Mouse (Mus musculus): ENCODE results near the gene Agrp.

DNA sequence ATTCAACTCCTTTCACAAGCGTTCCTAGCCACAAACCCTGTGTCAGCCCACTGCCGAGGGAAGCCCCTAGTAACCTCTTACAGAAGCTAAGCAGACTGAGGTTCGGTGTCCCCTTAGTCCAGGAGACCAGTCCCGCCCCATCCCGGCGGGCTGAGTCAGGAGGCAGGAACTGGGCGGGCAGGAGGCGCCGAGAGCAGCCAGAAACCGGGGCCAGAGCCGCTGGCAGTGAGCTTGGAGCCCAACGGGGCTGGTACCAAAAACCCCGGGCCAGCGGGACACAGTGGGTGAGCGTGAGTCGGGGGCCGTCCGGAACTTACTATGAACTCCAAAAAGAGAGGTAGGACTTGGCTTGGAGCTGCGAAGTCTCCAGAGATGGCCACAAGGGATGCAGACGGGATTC lies 24.2 kb downstream of the Agrp start:
- TF ChIP-seq E2F4 (IDR thresholded peaks at IDR 0.05; ENCODE audit: borderline replicate concordance, low read depth, low read length) (no peak), TCF12 (IDR thresholded peaks at IDR 0.05; ENCODE audit: low read depth, low read length) (no peak), POLR2A (IDR thresholded peaks at IDR 0.05; ENCODE audit: control insufficient read depth in 1 of 2, insufficient read depth in 1 of 2, low read depth in 1 of 2, low read length in 2 of 2, poor library complexity in 1 of 2) (no peak), CTCF (IDR thresholded peaks at IDR 0.05 in 2 of 3, conservative IDR thresholded peaks at IDR 0.05 in 1 of 3; ENCODE audit: control insufficient read depth in 1 of 3, insufficient read depth in 1 of 3, low read depth in 2 of 3, low read length in 3 of 3, poor library complexity in 1 of 3, severe bottlenecking in 1 of 3) (no peak), RCOR1 (IDR thresholded peaks at IDR 0.05; ENCODE audit: low read depth, low read length) (no peak), EP300 (IDR thresholded peaks at IDR 0.05; ENCODE audit: low read depth in 1 of 2, low read length in 2 of 2) (no peak), MYC (IDR thresholded peaks at IDR 0.05; ENCODE audit: low read depth, low read length) (no peak), ZMIZ1 (IDR thresholded peaks at IDR 0.05; ENCODE audit: low read depth, low read length) (no peak), SMC3 (IDR thresholded peaks at IDR 0.05; ENCODE audit: low read depth, low read length) (no peak), ZKSCAN1 (IDR thresholded peaks at IDR 0.05; ENCODE audit: low read depth, low read length) (no peak), ZNF384 (IDR thresholded peaks at IDR 0.05; ENCODE audit: low read depth, low read length) (no peak), HCFC1 (IDR thresholded peaks at IDR 0.05; ENCODE audit: low read depth, low read length) (no peak), CHD2 (IDR thresholded peaks at IDR 0.05; ENCODE audit: low read length) (no peak)

All from MEL (cell line).